Comparison of ENCODE assay signal across 28 mouse cellular contexts in genomic region chr15:95980641-95981040, GRCm38 (mm10).
DNase-seq lines count a peak whose midpoint lies in the region; ATAC-seq lines count a peak whose summit lies in the region.
"Had no signal": no experiment of that assay in that cellular context is flagged by ENCODE, and none has a peak within 500 bp of the region (broad histone marks: within the 10 kb centered on the region; RNA-seq: fewer than 3 reads in every experiment).

No protein-coding gene starts in this region.

- H3K4me2 ChIP-seq in midbrain, embryonic 11.5 days, result no peak overlapping the region
- H3K4me2 ChIP-seq: embryonic facial prominence, embryonic 13.5 days; forebrain, embryonic 12.5 days; forebrain, embryonic 15.5 days; heart, embryonic 11.5 days; hindbrain, embryonic 13.5 days had no signal

- no peaks in the 10 kb centered on the region for H3K4me1 ChIP-seq in midbrain, embryonic 11.5 days (ENCODE audit: control insufficient read depth, insufficient read depth, low read length)
- no peaks in the 10 kb centered on the region for H3K4me1 ChIP-seq in midbrain, embryonic 10.5 days
- H3K4me1 ChIP-seq: forebrain, embryonic 12.5 days; forebrain, embryonic 15.5 days; hindbrain, embryonic 13.5 days had no signal

- no peaks in the 10 kb centered on the region for H3K9me3 ChIP-seq in midbrain, embryonic 11.5 days (ENCODE audit: control insufficient read depth, low read length)
- H3K9me3 ChIP-seq in midbrain, embryonic 10.5 days (replicated peaks), result no peaks in the 10 kb centered on the region
- H3K9me3 ChIP-seq: embryonic facial prominence, embryonic 10.5 days; embryonic facial prominence, embryonic 13.5 days; forebrain, embryonic 12.5 days; forebrain, embryonic 15.5 days; hindbrain, embryonic 10.5 days; hindbrain, embryonic 13.5 days had no signal

- no peaks in the 10 kb centered on the region for H3K27me3 ChIP-seq in midbrain, embryonic 11.5 days (ENCODE audit: control insufficient read depth, insufficient read depth, low read length)
- H3K27me3 ChIP-seq in midbrain, embryonic 10.5 days (ENCODE audit: low read depth, poor library complexity, severe bottlenecking), result no peaks in the 10 kb centered on the region
- H3K27me3 ChIP-seq: CH12.LX; embryonic facial prominence, embryonic 13.5 days; forebrain, embryonic 12.5 days; forebrain, embryonic 15.5 days; hindbrain, embryonic 13.5 days; Patski had no signal

- no peak overlapping the region for H3K9ac ChIP-seq in midbrain, embryonic 11.5 days (ENCODE audit: low read length)
- H3K9ac ChIP-seq: embryonic facial prominence, embryonic 13.5 days; forebrain, embryonic 12.5 days; forebrain, embryonic 15.5 days; hindbrain, embryonic 13.5 days had no signal

- H3K4me3 ChIP-seq in midbrain, embryonic 11.5 days (ENCODE audit: low read depth, low read length), result no peak overlapping the region
- no peak overlapping the region for H3K4me3 ChIP-seq in midbrain, embryonic 10.5 days
- H3K4me3 ChIP-seq: embryonic facial prominence, embryonic 10.5 days; embryonic facial prominence, embryonic 13.5 days; erythroblast, embryonic 14.5 days; forebrain, embryonic 12.5 days; forebrain, embryonic 15.5 days; hindbrain, embryonic 10.5 days; hindbrain, embryonic 13.5 days had no signal

- H3K36me3 ChIP-seq in midbrain, embryonic 11.5 days (ENCODE audit: control insufficient read depth, insufficient read depth, low read length), result no peaks in the 10 kb centered on the region
- no peaks in the 10 kb centered on the region for H3K36me3 ChIP-seq in midbrain, embryonic 10.5 days
- H3K36me3 ChIP-seq: embryonic facial prominence, embryonic 10.5 days; forebrain, embryonic 12.5 days; forebrain, embryonic 15.5 days; G1E; hindbrain, embryonic 10.5 days; hindbrain, embryonic 13.5 days had no signal

- 79% methylated on average over 5 of the region's 5 CpGs for WGBS in midbrain, embryonic 11.5 days
- WGBS in midbrain, embryonic 10.5 days, result 77% methylated on average over 5 of the region's 5 CpGs

- H3K27ac ChIP-seq in midbrain, embryonic 11.5 days (ENCODE audit: low read depth, low read length), result no peak overlapping the region
- no peak overlapping the region for H3K27ac ChIP-seq in midbrain, embryonic 10.5 days (replicated peaks)
- H3K27ac ChIP-seq: embryonic facial prominence, embryonic 10.5 days; embryonic facial prominence, embryonic 13.5 days; forebrain, embryonic 12.5 days; forebrain, embryonic 15.5 days; hindbrain, embryonic 10.5 days; hindbrain, embryonic 13.5 days had no signal

- no peak for ATAC-seq in midbrain, embryonic 11.5 days (ENCODE audit: low FRiP score)
- ATAC-seq: forebrain, embryonic 15.5 days; hindbrain, embryonic 16.5 days; Patski had no signal

- DNase-seq in midbrain, embryonic 11.5 days (ENCODE audit: low spot score, missing footprints), result peak; percentile 73
- DNase-seq in midbrain, embryonic 10.5 days (ENCODE audit: low spot score), result no peak
- peak; percentile 61 for DNase-seq in thymus, postnatal 14 days
- peak; percentile 50 for DNase-seq in thymus, postnatal 4 days
- DNase-seq in adrenal gland, postnatal 25 days, result no peak
- DNase-seq in gastrocnemius, adult 18-20 months (ENCODE audit: low spot score), result no peak
- DNase-seq: adrenal gland, postnatal 10 days; B cell, adult 2 months; cerebellum, adult 11 months; cerebellum, adult 2 months; cerebellum, adult 9-11 months; cerebellum, postnatal 36 days; embryo, embryonic 11 days; gastrocnemius, postnatal 10 days; gastrocnemius, postnatal 36 days; heart, postnatal 36 days had no signal

Comparison
In these comparisons a context has a peak if more than half of its experiments do, and no peak if none do; other contexts are left out.
1. DNase-seq: peak in midbrain, embryonic 11.5 days (single experiment), thymus, postnatal 14 days (single experiment) and thymus, postnatal 4 days (single experiment); none in midbrain, embryonic 10.5 days (single experiment), adrenal gland, postnatal 25 days (single experiment) and gastrocnemius, adult 18-20 months (single experiment).